Mouse (Mus musculus) spleen, adult 2 months (tissue): ENCODE results near the gene Epc2.

Experiments
- CTCF ChIP-seq: fragments of 200-500 bp; IDR thresholded peaks from 2 replicates; pipeline ENCODE4 v1.5.1; 2011; ENCODE audit warnings: mild to moderate bottlenecking, inconsistent platforms; ENCODE audit not compliant: insufficient read depth, insufficient read length, insufficient replicate concordance; ENCODE audit errors: extremely low read depth
- POLR2A ChIP-seq: fragments of 200-500 bp; IDR thresholded peaks from 2 replicates; pipeline ENCODE4 v1.6.1; 2011; ENCODE audit warnings: low read depth, low read length, inconsistent platforms

DNA sequence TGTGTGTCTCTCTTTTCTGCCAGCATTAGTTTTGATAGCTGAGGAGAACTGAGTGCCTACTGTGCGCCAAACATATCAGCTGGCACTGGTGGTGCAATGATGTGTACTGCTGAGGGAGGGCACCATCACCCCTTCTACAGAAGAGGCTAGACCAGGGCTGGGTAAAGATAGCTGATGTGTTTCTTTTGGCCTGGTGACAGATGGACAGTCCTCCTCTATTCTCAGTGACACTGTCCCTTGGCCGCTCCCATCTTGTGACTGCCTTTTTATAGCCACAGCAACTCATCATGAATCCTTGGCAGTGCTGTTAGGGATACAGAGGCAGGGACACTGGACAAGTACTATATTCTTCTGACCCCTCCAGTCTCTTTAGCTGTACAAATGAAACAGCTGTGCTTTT lies 132.0 kb downstream of the Epc2 start:
- TF ChIP-seq POLR2A: no peak
- no peak for TF ChIP-seq CTCF
